Mouse (Mus musculus) liver, adult 2 months (tissue): Measurements from ENCODE around the gene Slc9a5. TPM values are rescaled to one million over a fixed set of nuclear protein-coding genes. Genes with fewer than 3 reads are reported as not detected.

Source experiments
- DNase-seq: peaks from one replicate; pipeline ENCODE4 v3.0.0-alpha.2; 2011; ENCODE audit warnings: low read depth, low spot score; ENCODE audit errors: extremely low read depth
- H3K27ac ChIP-seq: fragments of 200-500 bp; replicated peaks from 2 replicates; pipeline ENCODE4 v1.5.1; 2012; ENCODE audit warnings: low read depth, mild to moderate bottlenecking, control low read depth, inconsistent platforms, low read length; ENCODE audit not compliant: insufficient read depth
- H3K27me3 ChIP-seq: fragments of 200-500 bp; 2 replicates; pipeline ENCODE4 v1.6.1; 2012; ENCODE audit warnings: mild to moderate bottlenecking, moderate library complexity, low read length, inconsistent platforms; ENCODE audit not compliant: control insufficient read depth, insufficient read depth
- H3K36me3 ChIP-seq: fragments of 200-500 bp; 2 replicates; pipeline ENCODE4 v1.6.1; 2012; ENCODE audit warnings: low read length, inconsistent platforms; ENCODE audit not compliant: control insufficient read depth, insufficient read depth
- H3K4me1 ChIP-seq: fragments of 200-500 bp; 2 replicates; pipeline ENCODE4 v1.6.1; 2011; ENCODE audit warnings: low read length; ENCODE audit not compliant: control insufficient read depth, insufficient read depth
- H3K4me3 ChIP-seq: fragments of 200-500 bp; 2 replicates; pipeline ENCODE4 v1.5.1; 2011; ENCODE audit warnings: low read depth, mild to moderate bottlenecking, control low read depth, low read length, moderate library complexity; ENCODE audit not compliant: insufficient read depth
- H3K79me2 ChIP-seq: fragments of 200-500 bp; 2 replicates; pipeline ENCODE4 v1.6.1; 2012; ENCODE audit warnings: inconsistent platforms, mild to moderate bottlenecking, low read length, moderate library complexity; ENCODE audit not compliant: control insufficient read depth, insufficient read depth
- H3K9ac ChIP-seq: fragments of 200-500 bp; 2 replicates; pipeline ENCODE4 v1.6.1; 2012; ENCODE audit warnings: low read depth, mild to moderate bottlenecking, control low read depth, inconsistent platforms, low read length
- CTCF ChIP-seq: fragments of 200-500 bp; IDR thresholded peaks from 2 replicates; pipeline ENCODE4 v1.5.1; 2011; ENCODE audit warnings: low read depth, low read length, control low read depth
- POLR2A ChIP-seq: fragments of 200-500 bp; IDR thresholded peaks from 2 replicates; pipeline ENCODE4 v1.6.1; 2011; ENCODE audit warnings: low read length, control low read depth; ENCODE audit not compliant: insufficient read depth; ENCODE audit errors: extremely low read depth
- WGBS: fragments of 180-500 bp; shearing (Covaris S2); methylation state at CpG from one replicate; pipeline ENCODE4 v1.1.7; 2018; 5-methylcytosine and 5-hydroxymethylcytosine counted together
- polyA plus RNA-seq: library from polyadenylated mRNA; depleted of rRNA; stranded (reverse); fragments of >200 nt; gene quantifications from 2 replicates; pipeline ENCODE4 v1.2.3, GENCODE M21; 2012
- total RNA-seq: library from RNA; depleted of rRNA; stranded (reverse); fragments of >200 nt; gene quantifications from 2 replicates; pipeline ENCODE4 v1.2.3, GENCODE M21; 2014

The Slc9a5 gene
- total and polyA plus RNA-seq, 2 experiments, result under 0.01 to 0.53 TPM

DNA sequence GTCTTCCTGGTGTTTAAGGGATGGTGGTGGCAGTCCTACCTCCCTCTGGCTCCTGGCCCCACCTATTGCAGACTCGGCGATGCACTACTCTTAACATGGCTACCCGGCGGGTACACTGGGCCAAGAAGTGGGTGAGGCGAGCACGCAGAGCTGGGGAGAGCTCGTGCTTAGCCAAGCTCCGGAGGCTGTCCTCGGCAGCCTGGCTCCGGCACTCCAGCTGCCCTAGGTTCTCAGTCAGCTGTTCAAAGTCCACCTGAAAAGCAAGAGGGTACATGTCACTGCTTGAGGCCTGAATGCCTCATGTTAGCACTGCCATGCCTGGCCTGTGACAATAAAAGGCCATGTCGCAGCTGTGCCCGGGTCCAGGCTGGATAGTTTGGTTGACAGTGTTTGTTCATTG lies 18.3 kb upstream of the Slc9a5 start:
- 87% methylated on average over 12 of the region's 12 CpGs for WGBS
- no peak overlapping the region for H3K4me3 ChIP-seq

DNA sequence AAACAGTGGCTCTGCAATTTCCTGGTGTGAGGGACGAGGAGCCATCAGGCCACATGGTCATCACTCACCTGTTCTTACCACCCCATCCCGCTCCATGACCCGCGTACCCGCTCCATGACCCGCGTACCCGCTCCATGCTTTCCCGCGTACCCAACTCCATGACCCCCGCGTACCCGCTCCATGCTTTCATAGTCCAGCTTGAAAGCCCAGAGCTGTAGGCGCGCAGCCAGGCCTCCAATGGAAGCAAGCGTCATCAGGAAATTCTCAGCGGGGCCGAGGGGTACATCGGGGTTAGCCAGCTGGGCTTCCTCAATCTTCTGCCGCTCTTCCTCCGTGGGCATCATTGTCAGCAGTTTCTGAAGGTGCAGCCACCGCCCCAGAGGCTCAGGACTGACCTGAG lies 17.2 kb upstream of the Slc9a5 start:
- Histone ChIP-seq H3K27me3 (no peaks in the 10 kb centered on the region), H3K79me2 (no peaks in the 10 kb centered on the region), H3K36me3 (peaks cover 7% of the 10 kb centered on the region; the same call in 1 of the 2 replicates), H3K4me3 (no peak overlapping the region), H3K27ac (no peak overlapping the region), H3K4me1 (peaks cover 7% of the 10 kb centered on the region), H3K9ac (no peak overlapping the region)
- TF ChIP-seq CTCF (no peak), POLR2A (no peak)
- DNase-seq, result no peak
- 94% methylated on average over 22 of the region's 22 CpGs for WGBS

More for the DNA sequence above, 18.3 kb upstream of the Slc9a5 start:
- no peak for DNase-seq
- no peak overlapping the region for H3K27ac ChIP-seq
- TF ChIP-seq POLR2A (no peak), CTCF (no peak)
- peaks cover 6% of the 10 kb centered on the region; the same call in 1 of the 2 replicates for H3K79me2 ChIP-seq
- peaks cover 10% of the 10 kb centered on the region for H3K4me1 ChIP-seq
- H3K27me3 ChIP-seq, result no peaks in the 10 kb centered on the region
- H3K9ac ChIP-seq, result no peak overlapping the region
- peaks cover 7% of the 10 kb centered on the region; the same call in 1 of the 2 replicates for H3K36me3 ChIP-seq

DNA sequence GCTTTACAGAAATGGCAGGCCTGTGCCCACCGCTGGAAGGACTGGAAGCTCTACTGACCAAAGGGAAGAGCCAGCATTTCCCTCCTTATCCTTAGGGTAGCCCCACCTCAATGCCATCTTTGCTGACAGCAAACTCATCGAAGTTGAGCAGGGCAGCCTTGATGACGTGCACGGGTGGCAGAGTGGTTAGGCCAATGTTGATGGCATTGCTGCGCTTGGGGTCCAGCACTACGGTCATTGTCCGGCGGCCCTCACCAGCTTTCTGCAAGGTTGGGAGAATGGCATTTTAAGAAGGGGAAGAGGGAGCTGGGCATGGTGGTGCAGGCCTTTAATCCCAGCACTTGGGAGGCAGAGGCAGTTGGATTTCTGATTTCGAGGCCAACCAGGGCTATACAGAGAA lies 16.7 kb upstream of the Slc9a5 start:
- TF ChIP-seq POLR2A (no peak), CTCF (no peak)
- no peak overlapping the region for H3K27ac ChIP-seq
- WGBS, result 85% methylated on average over 9 of the region's 9 CpGs
- H3K79me2 ChIP-seq, result no peaks in the 10 kb centered on the region
- H3K36me3 ChIP-seq, result peaks cover 7% of the 10 kb centered on the region; the same call in 1 of the 2 replicates
- H3K27me3 ChIP-seq, result no peaks in the 10 kb centered on the region
- DNase-seq, result no peak
- no peak overlapping the region for H3K4me3 ChIP-seq
- H3K9ac ChIP-seq, result no peak overlapping the region
- H3K4me1 ChIP-seq, result peaks cover 5% of the 10 kb centered on the region

DNA sequence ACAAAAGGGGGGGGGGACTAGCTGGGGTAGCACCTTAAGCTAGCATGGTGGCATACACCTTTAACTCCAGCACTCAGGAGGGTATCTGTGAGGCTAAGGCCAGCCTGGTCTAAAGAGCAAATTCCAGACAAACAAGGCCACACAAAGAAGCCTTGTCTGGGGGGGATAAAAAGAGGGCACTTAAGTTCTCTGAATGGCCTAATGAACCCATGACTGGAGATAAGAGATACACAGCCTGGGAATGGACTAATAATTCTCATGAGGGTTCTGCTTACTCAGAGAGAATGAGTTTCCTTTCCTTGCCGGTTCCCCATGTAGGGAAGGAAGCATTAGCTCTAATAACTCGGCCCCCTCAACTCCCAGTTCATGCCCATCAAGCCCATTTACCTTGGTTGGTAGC lies 16.1 kb upstream of the Slc9a5 start:
- Histone ChIP-seq H3K9ac (no peak overlapping the region), H3K36me3 (peaks cover 7% of the 10 kb centered on the region; the same call in 1 of the 2 replicates), H3K79me2 (no peaks in the 10 kb centered on the region), H3K4me3 (no peak overlapping the region), H3K27ac (no peak overlapping the region), H3K4me1 (0 out of 2 replicates have a peak, but pooled peaks cover under 1% of the 10 kb centered on the region), H3K27me3 (no peaks in the 10 kb centered on the region)
- DNase-seq, result peak; percentile 24
- 45% methylated on average over 2 of the region's 2 CpGs for WGBS
- no peak for TF ChIP-seq POLR2A
- TF ChIP-seq CTCF, result no peak

DNA sequence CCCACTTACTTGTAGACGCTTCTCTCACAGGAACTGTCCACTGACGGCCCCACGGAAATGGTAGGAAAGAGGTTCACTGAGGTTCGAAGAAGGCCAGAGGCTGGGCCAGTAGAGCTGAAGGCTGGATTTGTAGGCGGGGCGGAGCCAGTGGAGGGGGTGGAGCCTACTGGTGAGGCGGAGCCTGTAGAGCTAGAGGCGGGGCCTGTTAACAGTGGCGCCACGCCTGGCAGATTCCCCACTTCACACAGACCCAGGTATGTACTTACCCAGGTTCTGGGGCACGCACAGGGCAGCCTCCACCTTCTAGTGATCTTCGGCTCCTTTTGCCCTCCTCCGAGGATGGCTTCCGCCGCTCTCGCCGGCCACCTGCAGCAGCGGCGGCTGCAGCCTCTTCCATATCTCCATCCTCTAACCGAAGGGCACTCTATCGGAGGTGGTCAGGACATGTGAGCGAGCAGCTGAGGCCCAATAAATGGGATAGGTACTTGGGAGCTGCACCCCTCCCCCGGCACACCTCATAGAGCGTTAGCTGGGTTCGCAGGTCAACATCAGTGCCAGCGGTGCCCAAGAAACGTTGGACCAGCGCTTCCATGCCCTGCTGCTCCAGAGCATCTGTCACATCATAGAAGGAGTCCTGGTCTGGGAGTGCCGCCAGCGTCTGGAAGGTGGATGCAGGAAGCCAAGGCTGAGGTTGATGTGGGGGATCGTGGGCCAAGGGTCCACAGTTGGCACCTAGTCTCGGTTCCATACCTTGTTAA lies 12.1 kb upstream of the Slc9a5 start:
- Histone ChIP-seq H3K36me3 (no peaks in the 10 kb centered on the region), H3K27ac (no peak overlapping the region), H3K4me1 (no peaks in the 10 kb centered on the region; the same call in 1 of the 2 replicates), H3K27me3 (no peaks in the 10 kb centered on the region), H3K79me2 (no peaks in the 10 kb centered on the region), H3K9ac (no peak overlapping the region), H3K4me3 (no peak overlapping the region)
- TF ChIP-seq CTCF, result no peak
- no peak for TF ChIP-seq POLR2A
- WGBS, result 76% methylated on average over 32 of the region's 32 CpGs
- DNase-seq, result no peak

DNA sequence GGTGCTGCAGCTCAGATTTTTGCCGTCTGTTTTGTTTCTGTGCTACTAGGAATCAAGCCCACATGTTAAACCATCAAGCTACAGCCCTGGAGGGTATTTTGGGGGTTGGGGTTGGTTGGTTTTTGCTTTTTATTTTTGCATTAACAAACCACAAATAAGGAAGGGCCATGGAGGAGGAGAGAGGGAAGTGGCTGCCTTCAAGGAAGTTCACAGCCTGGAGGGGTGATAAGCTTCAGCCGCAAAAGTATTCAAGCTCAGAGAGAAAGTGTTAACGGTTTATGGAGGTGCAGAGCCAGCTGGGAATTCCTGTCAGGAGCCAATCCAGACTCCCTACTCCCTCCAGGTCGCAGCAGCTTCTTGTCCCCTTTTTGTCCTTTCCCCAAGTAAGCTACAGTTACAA lies 9.7 kb upstream of the Slc9a5 start:
- DNase-seq, result no peak
- WGBS, result 70% methylated on average over 4 of the region's 4 CpGs
- Histone ChIP-seq H3K27me3 (no peaks in the 10 kb centered on the region), H3K79me2 (no peaks in the 10 kb centered on the region), H3K36me3 (no peaks in the 10 kb centered on the region), H3K27ac (0 out of 2 replicates have a peak overlapping the region, but pooled peaks have one; percentile 28), H3K4me3 (no peak overlapping the region), H3K4me1 (no peaks in the 10 kb centered on the region; the same call in 1 of the 2 replicates), H3K9ac (no peak overlapping the region)
- TF ChIP-seq CTCF (no peak), POLR2A (no peak)
